ENCODE assay signal across 14 mouse cellular contexts in genomic region chr11:55387576-55387975, GRCm38 (mm10). TPM values are rescaled to one million over a fixed set of nuclear protein-coding genes. Genes with fewer than 3 reads are reported as not detected.
DNase-seq lines count a peak whose midpoint lies in the region; ATAC-seq and TF ChIP-seq lines count a peak whose summit lies in the region.
"Had no signal": no experiment of that assay in that cellular context is flagged by ENCODE, and none has a peak within 500 bp of the region (broad histone marks: within the 10 kb centered on the region; RNA-seq: fewer than 3 reads in every experiment).

No protein-coding gene starts in this region.

- ATAC-seq in hindbrain, postnatal 0 days: no peak
- 0 out of 2 replicates have a peak, but pooled peaks have one; percentile 11 for ATAC-seq in limb, embryonic 14.5 days (ENCODE audit: low FRiP score, low read depth)
- ATAC-seq in monocyte, adult 5-6 weeks (replicated peaks; ENCODE audit: insufficient number of reproducible peaks, low FRiP score, low TSS enrichment, poor library complexity, severe bottlenecking): no peak

- no peak overlapping the region for H3K9ac ChIP-seq in hindbrain, postnatal 0 days (replicated peaks; ENCODE audit: low read length)
- no peak overlapping the region for H3K9ac ChIP-seq in ES-E14 (ENCODE audit: insufficient read depth, low read depth, low read length, poor library complexity, severe bottlenecking)
- no peak overlapping the region for H3K9ac ChIP-seq in limb, embryonic 14.5 days (ENCODE audit: low read depth, low read length, severe bottlenecking)
- H3K9ac ChIP-seq: hindbrain, embryonic 12.5 days had no signal

- no peaks in the 10 kb centered on the region; the same call in 1 of the 2 replicates for H3K4me1 ChIP-seq in hindbrain, postnatal 0 days (ENCODE audit: insufficient read depth, low read length)
- peaks cover 12% of the 10 kb centered on the region for H3K4me1 ChIP-seq in hindbrain, embryonic 10.5 days (replicated peaks)
- no peaks in the 10 kb centered on the region; a peak in 1 of 4 replicates for H3K4me1 ChIP-seq in ES-E14 (ENCODE audit: control insufficient read depth in 2 of 2, insufficient read depth in 2 of 2, low read length in 2 of 2, poor library complexity in 1 of 2)
- peaks cover 10% of the 10 kb centered on the region; the same call in 1 of the 2 replicates for H3K4me1 ChIP-seq in limb, embryonic 14.5 days (ENCODE audit: control insufficient read depth, insufficient read depth, low read length)

- TF ChIP-seq CTCF in hindbrain, postnatal 0 days (IDR thresholded peaks at IDR 0.05; ENCODE audit: low read depth): no peak

- WGBS in hindbrain, postnatal 0 days: 63% methylated on average over 8 of the region's 8 CpGs
- 60% methylated on average over 8 of the region's 8 CpGs for WGBS in hindbrain, embryonic 10.5 days
- 47% methylated on average over 8 of the region's 8 CpGs for WGBS in limb, embryonic 14.5 days

- H3K9me3 ChIP-seq in hindbrain, postnatal 0 days (ENCODE audit: low read length): no peaks in the 10 kb centered on the region
- H3K9me3 ChIP-seq in hindbrain, embryonic 10.5 days: no peaks in the 10 kb centered on the region
- no peaks in the 10 kb centered on the region for H3K9me3 ChIP-seq in ES-E14 (ENCODE audit: control insufficient read depth, insufficient read depth, low read depth, low read length)
- H3K9me3 ChIP-seq in limb, embryonic 14.5 days (ENCODE audit: control insufficient read depth, low read length): no peaks in the 10 kb centered on the region
- H3K9me3 ChIP-seq: hindbrain, embryonic 12.5 days had no signal

- no peak overlapping the region for H3K4me3 ChIP-seq in hindbrain, postnatal 0 days (ENCODE audit: low read length)
- no peak overlapping the region for H3K4me3 ChIP-seq in hindbrain, embryonic 10.5 days
- no peak overlapping the region for H3K4me3 ChIP-seq in ES-E14 (ENCODE audit: insufficient read depth in 1 of 2, low read depth in 1 of 2, low read length in 2 of 2, poor library complexity in 1 of 2, severe bottlenecking in 1 of 2)
- H3K4me3 ChIP-seq in limb, embryonic 14.5 days (replicated peaks; ENCODE audit: low read length): no peak overlapping the region
- H3K4me3 ChIP-seq: hindbrain, embryonic 12.5 days had no signal

- in situ Hi-C loops in ES-E14 (cut with MboI; ENCODE audit: low sequenced_read_pairs in 2 of 2, unreplicated experiment in 2 of 2): loop anchor here (5.0 to 10.0 kb wide), 3 partner anchors 55 to 220 kb away; partner anchors contain the start of gene Slc36a1 (in 2 of the 2)

- no peak overlapping the region for H3K27ac ChIP-seq in hindbrain, postnatal 0 days
- H3K27ac ChIP-seq in hindbrain, embryonic 10.5 days: no peak overlapping the region
- no peak overlapping the region for H3K27ac ChIP-seq in ES-E14 (ENCODE audit: insufficient read depth, low read depth, low read length, poor library complexity, severe bottlenecking)
- no peak overlapping the region for H3K27ac ChIP-seq in limb, embryonic 14.5 days (replicated peaks; ENCODE audit: low read depth, low read length)
- H3K27ac ChIP-seq: hindbrain, embryonic 12.5 days; macrophage had no signal

- no peak for TF ChIP-seq POLR2A in limb, embryonic 14.5 days (IDR thresholded peaks at IDR 0.05; ENCODE audit: borderline replicate concordance, extremely low read depth, insufficient read depth, insufficient read length)

- H3K27me3 ChIP-seq in hindbrain, postnatal 0 days (ENCODE audit: insufficient read depth, low read length): no peaks in the 10 kb centered on the region
- H3K27me3 ChIP-seq in hindbrain, embryonic 10.5 days (ENCODE audit: insufficient read depth, poor library complexity, severe bottlenecking): 0 out of 2 replicates have a peak, but pooled peaks cover 4% of the 10 kb centered on the region
- no peaks in the 10 kb centered on the region for H3K27me3 ChIP-seq in limb, embryonic 14.5 days (ENCODE audit: control insufficient read depth, insufficient read depth, low read length)
- H3K27me3 ChIP-seq: hindbrain, embryonic 12.5 days had no signal

- peak; percentile 50 for DNase-seq in hindbrain, postnatal 0 days (ENCODE audit: low spot score)
- DNase-seq in hindbrain, embryonic 10.5 days (ENCODE audit: low spot score): no peak
- DNase-seq in ES-E14 (ENCODE audit: low read depth, low spot score): no peak
- peak; percentile 89 for DNase-seq in ZHBTc4 (ENCODE audit: low read depth, low spot score)
- peak; percentile 56 for DNase-seq in limb, embryonic 14.5 days (ENCODE audit: low spot score)
- no peak for DNase-seq in B cell, adult 2 months
- DNase-seq: cerebellum, adult 8-10 months; kidney, postnatal 14 days; right cerebral cortex, postnatal 25 days had no signal

- H3K36me3 ChIP-seq in hindbrain, postnatal 0 days (ENCODE audit: insufficient read depth, low read length): no peaks in the 10 kb centered on the region
- no peaks in the 10 kb centered on the region for H3K36me3 ChIP-seq in hindbrain, embryonic 10.5 days
- H3K36me3 ChIP-seq in ES-E14 (ENCODE audit: control insufficient read depth, insufficient read depth, low read length, poor library complexity, severe bottlenecking): no peaks in the 10 kb centered on the region
- H3K36me3 ChIP-seq in limb, embryonic 14.5 days (ENCODE audit: control insufficient read depth, insufficient read depth, low read length): no peaks in the 10 kb centered on the region
- H3K36me3 ChIP-seq: hindbrain, embryonic 12.5 days had no signal

- H3K4me2 ChIP-seq in hindbrain, postnatal 0 days (ENCODE audit: low read depth, low read length): no peak overlapping the region
- peak overlapping the region; percentile 26 for H3K4me2 ChIP-seq in limb, embryonic 14.5 days (replicated peaks; ENCODE audit: low read depth, low read length, severe bottlenecking)
- H3K4me2 ChIP-seq: liver, embryonic 11.5 days had no signal

TF ChIP-seq in ES-E14, 5 proteins besides CTCF, POLR2A, EP300 and RAD21:
- TF ChIP-seq CHD2 (IDR thresholded peaks at IDR 0.05; ENCODE audit: low read depth, low read length) (peak; percentile 60; the same call in 1 of the 2 replicates), ZC3H11A (IDR thresholded peaks at IDR 0.05; ENCODE audit: borderline replicate concordance, low read depth, low read length) (no peak)

RNA-seq across cellular contexts. Expression of gene Sparc, which starts 35.4 kb away (rescaled TPM):
- 303 and 356 TPM in 2 replicates for total RNA-seq in hindbrain, postnatal 0 days (2014; rRNA removed)
- 794 and 832 TPM in 2 replicates for polyA plus RNA-seq in hindbrain, postnatal 0 days (2015; fragmentation: Nextera tagmentation; extraction: Ambion mirVana)
- 400 and 454 TPM in 2 replicates for polyA plus RNA-seq in hindbrain, embryonic 10.5 days (2016; fragmentation: Nextera tagmentation; extraction: Ambion mirVana)
- 411 and 485 TPM in 2 replicates for total RNA-seq in ES-E14 (2012; rRNA removed)
- polyA plus RNA-seq in limb, embryonic 14.5 days (2012; rRNA removed): 1,741 and 2,064 TPM in 2 replicates
- polyA plus RNA-seq in limb, embryonic 14.5 days (2014; fragmentation: Nextera tagmentation; extraction: Ambion mirVana): 2,065 and 2,257 TPM in 2 replicates
- total RNA-seq in monocyte, adult 5-6 weeks (2017): not detected in 3 replicates

RNA-seq across cellular contexts. Expression of gene Fat2, which starts 51.2 kb away (rescaled TPM):
- total RNA-seq in hindbrain, postnatal 0 days (2014; rRNA removed): 17.6 and 21.0 TPM in 2 replicates
- 0.78 and 0.88 TPM in 2 replicates for polyA plus RNA-seq in hindbrain, postnatal 0 days (2015; fragmentation: Nextera tagmentation; extraction: Ambion mirVana)
- polyA plus RNA-seq in hindbrain, embryonic 10.5 days (2016; fragmentation: Nextera tagmentation; extraction: Ambion mirVana): 0.01 and 0.07 TPM in 2 replicates
- total RNA-seq in ES-E14 (2012; rRNA removed): 0.71 and 3.5 TPM in 2 replicates
- polyA plus RNA-seq in limb, embryonic 14.5 days (2012; rRNA removed): 1.3 TPM in 2 replicates
- 1.1 and 1.4 TPM in 2 replicates for polyA plus RNA-seq in limb, embryonic 14.5 days (2014; fragmentation: Nextera tagmentation; extraction: Ambion mirVana)
- total RNA-seq in monocyte, adult 5-6 weeks (2017): not detected in 3 replicates
- polyA plus RNA-seq: liver, embryonic 11.5 days; macrophage; neural tube, embryonic 14.5 days had no signal

Comparison
In these comparisons a context has a peak if more than half of its experiments do, and no peak if none do; other contexts are left out.
1. DNase-seq: peak in hindbrain, postnatal 0 days (single experiment), ZHBTc4 (single experiment) and limb, embryonic 14.5 days (single experiment); none in hindbrain, embryonic 10.5 days (single experiment), ES-E14 (single experiment) and B cell, adult 2 months (0 of 2).
2. RNA of gene Sparc, which starts 35.4 kb away (total RNA-seq): 411 to 485 TPM in ES-E14 and 303 to 356 TPM in hindbrain, postnatal 0 days; not detected in monocyte, adult 5-6 weeks; every median in the first group is over 100 times any median in the second.